Mouse (Mus musculus): Measurements from ENCODE around the gene Tlr13. TPM values are rescaled to one million over a fixed set of nuclear protein-coding genes. Genes with fewer than 3 reads are reported as not detected.

The Tlr13 gene
- polyA plus RNA-seq, 1 experiment = 2.3 TPM

GRCm38 (mm10) chrX:106155892-106156291, 12.9 kb downstream of the Tlr13 start:
- TF ChIP-seq POLR2A (IDR thresholded peaks at IDR 0.05; ENCODE audit: low read depth, low read length) = no peak
- TF ChIP-seq CTCF (IDR thresholded peaks at IDR 0.05; ENCODE audit: extremely low read depth, insufficient read depth, insufficient read length, insufficient replicate concordance) = no peak
- Histone ChIP-seq H3K36me3 (ENCODE audit: control insufficient read depth, insufficient read depth, low read length) (no peaks in the 10 kb centered on the region), H3K27ac (ENCODE audit: insufficient read depth, low read length) (no peak overlapping the region), H3K4me1 (ENCODE audit: control insufficient read depth, insufficient read depth, insufficient read length) (no peaks in the 10 kb centered on the region), H3K4me3 (ENCODE audit: extremely low read depth, insufficient read depth, insufficient read length) (no peak overlapping the region), H3K27me3 (ENCODE audit: control insufficient read depth, insufficient read depth, low read length) (no peaks in the 10 kb centered on the region)
- 71% methylated on average over 4 of the region's 4 CpGs for WGBS
- DNase-seq (ENCODE audit: low read depth in 1 of 2, low spot score in 2 of 2) = no peak

GRCm38 (mm10) chrX:106163995-106164394, 21.0 kb downstream of the Tlr13 start:
- no peak overlapping the region for H3K4me3 ChIP-seq (ENCODE audit: extremely low read depth, insufficient read depth, insufficient read length)
- TF ChIP-seq POLR2A (IDR thresholded peaks at IDR 0.05; ENCODE audit: low read depth, low read length) = no peak
- H3K27ac ChIP-seq (ENCODE audit: insufficient read depth, low read length) = no peak overlapping the region
- H3K4me1 ChIP-seq (ENCODE audit: control insufficient read depth, insufficient read depth, insufficient read length) = no peaks in the 10 kb centered on the region
- DNase-seq (ENCODE audit: low read depth in 1 of 2, low spot score in 2 of 2) = no peak
- H3K36me3 ChIP-seq (ENCODE audit: control insufficient read depth, insufficient read depth, low read length) = no peaks in the 10 kb centered on the region
- H3K27me3 ChIP-seq (ENCODE audit: control insufficient read depth, insufficient read depth, low read length) = no peaks in the 10 kb centered on the region
- WGBS = 39% methylated on average over 5 of the region's 5 CpGs

GRCm38 (mm10) chrX:106164555-106164954, 21.6 kb downstream of the Tlr13 start:
- Histone ChIP-seq H3K4me1 (ENCODE audit: control insufficient read depth, insufficient read depth, insufficient read length) (no peaks in the 10 kb centered on the region), H3K27me3 (ENCODE audit: control insufficient read depth, insufficient read depth, low read length) (no peaks in the 10 kb centered on the region), H3K27ac (ENCODE audit: insufficient read depth, low read length) (no peak overlapping the region), H3K36me3 (ENCODE audit: control insufficient read depth, insufficient read depth, low read length) (no peaks in the 10 kb centered on the region), H3K4me3 (ENCODE audit: extremely low read depth, insufficient read depth, insufficient read length) (no peak overlapping the region)
- TF ChIP-seq POLR2A (IDR thresholded peaks at IDR 0.05; ENCODE audit: low read depth, low read length) (no peak), CTCF (IDR thresholded peaks at IDR 0.05; ENCODE audit: extremely low read depth, insufficient read depth, insufficient read length, insufficient replicate concordance) (no peak)
- 73% methylated on average over 5 of the region's 5 CpGs for WGBS
- DNase-seq (ENCODE audit: low read depth in 1 of 2, low spot score in 2 of 2) = no peak

- DNase-seq (ENCODE audit: low read depth in 1 of 2, low spot score in 2 of 2) = peak in 1 of 2 experiments; percentile 4
Measured at GRCm38 (mm10) chrX:106165089-106165488, 22.1 kb downstream of the Tlr13 start.

GRCm38 (mm10) chrX:106171106-106171852, 28.3 kb downstream of the Tlr13 start:
- Histone ChIP-seq H3K4me3 (ENCODE audit: extremely low read depth, insufficient read depth, insufficient read length) (peak overlapping the region; percentile 41; the same call in 1 of the 2 replicates), H3K4me1 (ENCODE audit: control insufficient read depth, insufficient read depth, insufficient read length) (no peaks in the 10 kb centered on the region), H3K36me3 (ENCODE audit: control insufficient read depth, insufficient read depth, low read length) (no peaks in the 10 kb centered on the region), H3K27me3 (ENCODE audit: control insufficient read depth, insufficient read depth, low read length) (no peaks in the 10 kb centered on the region), H3K27ac (ENCODE audit: insufficient read depth, low read length) (no peak overlapping the region)
- TF ChIP-seq POLR2A (IDR thresholded peaks at IDR 0.05; ENCODE audit: low read depth, low read length) = no peak
- TF ChIP-seq CTCF (IDR thresholded peaks at IDR 0.05; ENCODE audit: extremely low read depth, insufficient read depth, insufficient read length, insufficient replicate concordance) = peak; percentile 59; the same call in 1 of the 2 replicates
- DNase-seq (ENCODE audit: low read depth in 1 of 2, low spot score in 2 of 2) = peak; percentile 40 to 67
- 31% methylated on average over 18 of the region's 18 CpGs for WGBS

More at GRCm38 (mm10) chrX:106165089-106165488, 22.1 kb downstream of the Tlr13 start:
- Histone ChIP-seq H3K4me1 (ENCODE audit: control insufficient read depth, insufficient read depth, insufficient read length) (no peaks in the 10 kb centered on the region), H3K4me3 (ENCODE audit: extremely low read depth, insufficient read depth, insufficient read length) (no peak overlapping the region), H3K27ac (ENCODE audit: insufficient read depth, low read length) (no peak overlapping the region), H3K27me3 (ENCODE audit: control insufficient read depth, insufficient read depth, low read length) (no peaks in the 10 kb centered on the region), H3K36me3 (ENCODE audit: control insufficient read depth, insufficient read depth, low read length) (no peaks in the 10 kb centered on the region)
- TF ChIP-seq POLR2A (IDR thresholded peaks at IDR 0.05; ENCODE audit: low read depth, low read length) (no peak), CTCF (IDR thresholded peaks at IDR 0.05; ENCODE audit: extremely low read depth, insufficient read depth, insufficient read length, insufficient replicate concordance) (no peak)
- 15% methylated on average over 1 of the region's 1 CpGs for WGBS

- 39% methylated on average over 6 of the region's 6 CpGs for WGBS
- H3K4me1 ChIP-seq (ENCODE audit: control insufficient read depth, insufficient read depth, insufficient read length) = no peaks in the 10 kb centered on the region
- H3K27me3 ChIP-seq (ENCODE audit: control insufficient read depth, insufficient read depth, low read length) = no peaks in the 10 kb centered on the region
- no peak overlapping the region for H3K27ac ChIP-seq (ENCODE audit: insufficient read depth, low read length)
- no peaks in the 10 kb centered on the region for H3K36me3 ChIP-seq (ENCODE audit: control insufficient read depth, insufficient read depth, low read length)
- no peak overlapping the region for H3K4me3 ChIP-seq (ENCODE audit: extremely low read depth, insufficient read depth, insufficient read length)
- no peak for DNase-seq (ENCODE audit: low read depth in 1 of 2, low spot score in 2 of 2)
- TF ChIP-seq CTCF (IDR thresholded peaks at IDR 0.05; ENCODE audit: extremely low read depth, insufficient read depth, insufficient read length, insufficient replicate concordance) (no peak), POLR2A (IDR thresholded peaks at IDR 0.05; ENCODE audit: low read depth, low read length) (no peak)
Measured at GRCm38 (mm10) chrX:106171853-106172154, 28.8 kb downstream of the Tlr13 start.

- no peak for DNase-seq (ENCODE audit: low read depth in 1 of 2, low spot score in 2 of 2)
- Histone ChIP-seq H3K4me3 (ENCODE audit: extremely low read depth, insufficient read depth, insufficient read length) (no peak overlapping the region), H3K36me3 (ENCODE audit: control insufficient read depth, insufficient read depth, low read length) (no peaks in the 10 kb centered on the region), H3K4me1 (ENCODE audit: control insufficient read depth, insufficient read depth, insufficient read length) (no peaks in the 10 kb centered on the region), H3K27ac (ENCODE audit: insufficient read depth, low read length) (no peak overlapping the region), H3K27me3 (ENCODE audit: control insufficient read depth, insufficient read depth, low read length) (no peaks in the 10 kb centered on the region)
- TF ChIP-seq POLR2A (IDR thresholded peaks at IDR 0.05; ENCODE audit: low read depth, low read length) (no peak), CTCF (IDR thresholded peaks at IDR 0.05; ENCODE audit: extremely low read depth, insufficient read depth, insufficient read length, insufficient replicate concordance) (no peak)
- WGBS = 77% methylated on average over 9 of the region's 9 CpGs
Measured at GRCm38 (mm10) chrX:106176331-106176730, 33.3 kb downstream of the Tlr13 start.
